Mouse (Mus musculus) heart, postnatal 0 days (tissue): ENCODE measurements around the gene B3gat1.

Experiments
- CTCF ChIP-seq: IDR thresholded peaks from 2 replicates; pipeline ENCODE4 v1.5.1; 2016; ENCODE audit warnings: antibody characterized with exemption, control low read depth, low read depth
- EP300 ChIP-seq: IDR thresholded peaks from 2 replicates; pipeline ENCODE4 v1.6.1; 2016; ENCODE audit warnings: antibody characterized with exemption, low read depth

- TF ChIP-seq CTCF: no peak
- TF ChIP-seq EP300: no peak
These were observed 13.6 kb downstream of the B3gat1 start for GRCm38 (mm10) chr9:26747121-26747520.
